Mouse (Mus musculus): ENCODE results near the gene Kansl1l.

GRCm38 (mm10) chr1:66692780-66693392, 124.5 kb downstream of the Kansl1l start:
- TF ChIP-seq CTCF (IDR thresholded peaks at IDR 0.05; ENCODE audit: low read depth, low read length), result no peak
- no peak for TF ChIP-seq POLR2A (IDR thresholded peaks at IDR 0.05; ENCODE audit: extremely low read depth, insufficient read depth, low read length)
